Mouse (Mus musculus) testis, adult 2 months (tissue): Measurements from ENCODE around the gene Rnaset2b.
"Not testable (repeated sequence)": the region's sequence is repeated elsewhere in the genome, so short reads cannot be mapped to it uniquely, and the experiment has no call there.

ENCODE experiments used
- CTCF ChIP-seq: fragments of 200-500 bp; IDR thresholded peaks from 2 replicates; pipeline ENCODE4 v1.5.1; 2012; ENCODE audit warnings: low read depth, mild to moderate bottlenecking, inconsistent platforms, low read length, moderate library complexity; ENCODE audit not compliant: control insufficient read depth, insufficient read depth, insufficient replicate concordance
- POLR2A ChIP-seq: fragments of 200-500 bp; IDR thresholded peaks from 2 replicates; pipeline ENCODE4 v1.6.1; 2012; ENCODE audit warnings: low read depth, mild to moderate bottlenecking, inconsistent platforms, low read length, moderate library complexity; ENCODE audit not compliant: control insufficient read depth

- not testable (repeated sequence) for TF ChIP-seq POLR2A, CTCF
Observed at GRCm38 (mm10) chr17:6947637-6947983, 22.8 kb upstream of the Rnaset2b start.
